Mouse (Mus musculus): ENCODE data around the gene Zmpste24. TPM values are rescaled to one million over a fixed set of nuclear protein-coding genes. Genes with fewer than 3 reads are reported as not detected.

Zmpste24 gene
- total RNA-seq, 2 experiments from 2014 or later, result 22.3 to 23.0 TPM

DNA sequence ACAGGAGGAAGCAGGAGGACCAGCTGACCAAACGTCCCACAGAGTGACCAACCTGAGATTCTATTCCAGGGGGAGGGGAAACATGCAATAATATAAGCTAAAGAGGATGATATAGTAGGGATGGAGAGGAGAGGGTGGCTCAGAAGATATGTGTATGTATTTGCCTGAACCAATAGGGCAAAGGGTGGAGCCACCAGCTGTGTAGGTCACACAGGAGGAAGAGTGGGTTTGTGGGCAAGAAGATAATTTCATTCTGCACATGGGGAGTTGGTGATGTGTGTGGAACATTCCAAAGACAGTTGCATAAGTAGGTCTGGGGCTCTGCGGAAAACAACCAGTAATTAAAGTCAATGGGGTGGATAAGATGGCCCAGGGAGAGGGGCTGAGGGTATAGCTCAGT, 72.4 kb downstream of the Zmpste24 start:
- Histone ChIP-seq H3K4me3 (no peak overlapping the region), H3K27ac (no peak overlapping the region)
- TF ChIP-seq CTCF (conservative IDR thresholded peaks at IDR 0.05), result no peak
- no peak for DNase-seq (ENCODE audit: low spot score in 2 of 2)

GRCm38 (mm10) chr4:121023941-121024340, 74.1 kb downstream of the Zmpste24 start:
- Histone ChIP-seq H3K4me3 (no peak overlapping the region), H3K27ac (no peak overlapping the region)
- no peak for TF ChIP-seq CTCF (conservative IDR thresholded peaks at IDR 0.05)
- DNase-seq (ENCODE audit: low spot score in 2 of 2), result no peak

DNA sequence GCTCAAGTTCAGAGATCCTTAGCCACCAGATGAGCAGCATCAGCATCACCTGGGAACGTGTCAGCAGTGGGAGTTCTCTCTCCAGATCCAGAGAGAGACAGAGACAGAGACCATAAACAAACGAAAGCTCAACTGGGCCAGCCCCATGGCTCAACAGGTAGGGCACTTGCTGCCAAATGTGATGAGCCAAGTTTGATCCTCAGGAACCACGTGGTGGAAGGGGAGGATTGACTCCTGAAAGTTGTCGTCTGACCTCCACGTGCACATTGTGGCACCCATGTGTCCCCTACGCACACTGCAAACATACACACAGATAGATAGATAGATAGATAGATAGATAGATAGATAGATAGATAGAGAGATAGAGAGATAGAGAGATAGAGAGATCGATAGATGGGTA, 74.6 kb downstream of the Zmpste24 start:
- no peak for DNase-seq (ENCODE audit: low spot score in 2 of 2)
- H3K27ac ChIP-seq, result no peak overlapping the region
- no peak overlapping the region for H3K4me3 ChIP-seq
- no peak for TF ChIP-seq CTCF (conservative IDR thresholded peaks at IDR 0.05)

DNA sequence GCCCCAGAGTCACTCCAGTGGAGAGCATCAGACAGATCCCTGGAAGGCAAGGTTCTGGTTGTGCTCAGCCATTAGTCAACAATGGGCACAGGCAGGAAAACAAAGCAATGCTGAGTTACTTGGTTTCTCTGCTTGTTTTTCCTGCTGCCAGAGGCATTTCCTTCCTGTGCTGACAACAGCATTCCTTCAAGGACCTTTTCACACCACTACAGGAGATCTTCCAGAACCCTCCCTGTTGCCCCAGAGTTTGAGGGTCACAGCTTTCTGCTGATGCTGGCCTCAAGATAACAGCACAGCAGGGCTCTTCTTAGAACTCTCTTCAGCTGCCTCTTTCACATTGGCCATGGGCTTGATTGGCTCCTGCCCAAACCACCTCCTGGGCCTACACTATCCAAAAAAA, 76.1 kb downstream of the Zmpste24 start:
- no peak for DNase-seq (ENCODE audit: low spot score in 2 of 2)
- H3K27ac ChIP-seq, result no peak overlapping the region
- no peak overlapping the region for H3K4me3 ChIP-seq
- no peak for TF ChIP-seq CTCF (conservative IDR thresholded peaks at IDR 0.05)

DNA sequence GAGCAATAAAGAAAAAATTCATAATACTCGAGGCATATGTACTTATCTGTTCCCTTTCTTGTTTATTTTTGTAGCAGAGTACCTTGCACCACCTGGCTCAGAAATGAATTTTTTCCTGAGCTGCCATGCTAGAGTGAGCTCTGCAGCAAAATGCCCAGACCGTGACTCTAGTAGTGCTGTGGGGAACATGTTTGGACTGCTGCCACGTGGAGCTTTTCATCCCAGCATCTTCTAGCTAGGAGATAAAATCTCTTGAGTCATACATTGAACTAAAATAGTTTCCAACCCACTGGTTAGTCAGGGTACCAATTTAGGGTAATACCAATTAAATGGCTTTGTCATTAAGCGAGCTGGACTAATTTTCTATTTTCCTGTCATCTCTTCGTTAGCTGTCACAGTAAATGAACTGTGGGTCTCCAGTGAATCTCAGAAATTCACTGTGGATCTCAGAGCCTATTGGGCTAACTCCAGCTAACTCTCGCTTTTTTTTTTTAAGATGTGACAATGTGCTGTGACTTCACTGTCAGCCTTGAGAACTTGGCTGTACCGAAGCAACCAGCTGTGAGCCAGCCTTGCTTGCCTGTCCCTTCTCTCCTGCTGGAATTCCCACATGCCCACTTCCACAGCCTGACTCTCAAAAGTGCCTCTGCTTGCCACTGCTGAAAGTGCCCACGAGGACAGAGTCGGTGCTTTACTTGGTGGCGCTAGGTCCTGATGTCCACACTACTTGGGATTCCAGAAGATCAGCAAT, 77.8 kb downstream of the Zmpste24 start:
- Histone ChIP-seq H3K4me3 (no peak overlapping the region), H3K27ac (no peak overlapping the region)
- no peak for TF ChIP-seq CTCF (conservative IDR thresholded peaks at IDR 0.05)
- DNase-seq (ENCODE audit: low spot score in 2 of 2), result no peak

DNA sequence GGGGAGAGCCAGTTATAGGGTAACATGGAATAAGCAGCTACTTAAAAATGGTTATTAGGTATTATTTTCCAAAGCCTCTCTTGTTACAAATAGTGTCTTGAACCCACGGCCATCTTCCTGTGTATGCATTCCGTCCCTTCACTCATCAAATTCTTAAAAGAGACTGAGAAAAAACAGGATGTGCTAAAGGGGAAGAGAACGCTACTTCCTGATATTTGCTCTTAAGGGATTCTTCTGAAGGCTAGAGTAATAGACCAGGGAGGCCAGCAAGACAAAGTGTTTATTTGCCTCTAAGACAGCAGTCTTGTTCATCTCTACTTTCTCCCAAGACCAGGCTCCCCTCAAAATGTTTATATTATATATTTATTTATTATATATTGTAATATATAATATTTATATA, 79.8 kb downstream of the Zmpste24 start:
- no peak for TF ChIP-seq CTCF (conservative IDR thresholded peaks at IDR 0.05)
- Histone ChIP-seq H3K4me3 (no peak overlapping the region), H3K27ac (no peak overlapping the region)
- no peak for DNase-seq (ENCODE audit: low spot score in 2 of 2)

GRCm38 (mm10) chr4:121016928-121017657, 80.9 kb downstream of the Zmpste24 start, which contains the start of gene Smap2:
Smap2 (minus strand) TSS chr4:121017247.
- H3K27ac ChIP-seq, result peak within 1 kb of the TSS; percentile 97

GRCm38 (mm10) chr4:121016021-121016898, 81.8 kb downstream of the Zmpste24 start:
- no peak for DNase-seq (ENCODE audit: low spot score in 2 of 2)
- TF ChIP-seq CTCF (conservative IDR thresholded peaks at IDR 0.05), result no peak
- Histone ChIP-seq H3K4me3 (peak overlapping the region; percentile 88), H3K27ac (peak overlapping the region; percentile 97)

More at GRCm38 (mm10) chr4:121016928-121017657, 80.9 kb downstream of the Zmpste24 start, which contains the start of gene Smap2:
- peak; percentile 87 for TF ChIP-seq CTCF (conservative IDR thresholded peaks at IDR 0.05)
- peak; percentile 99 for DNase-seq (ENCODE audit: low spot score in 2 of 2)
- H3K4me3 ChIP-seq, result peak within 1 kb of the TSS; percentile 88

DNA sequence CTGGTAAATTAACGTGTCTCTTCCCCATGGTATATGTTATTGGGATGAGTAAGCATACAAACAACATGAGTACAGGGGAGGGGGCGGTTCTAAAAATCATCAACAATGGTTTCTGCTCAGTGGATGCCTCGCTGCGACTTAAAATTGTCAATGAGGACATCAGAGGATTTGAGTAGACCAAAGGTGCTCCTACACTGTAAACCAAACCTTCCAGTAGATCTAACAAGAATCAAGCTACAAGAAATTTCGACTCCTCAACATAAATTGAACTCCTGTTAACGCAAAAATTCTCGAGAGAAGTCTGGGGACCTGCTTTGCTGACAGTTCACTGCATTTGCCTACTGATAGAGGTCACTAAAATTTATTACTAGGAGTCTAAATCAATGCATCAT, 82.8 kb downstream of the Zmpste24 start:
- Histone ChIP-seq H3K4me3 (peak overlapping the region; percentile 88), H3K27ac (peak overlapping the region; percentile 97)
- no peak for DNase-seq (ENCODE audit: low spot score in 2 of 2)
- TF ChIP-seq CTCF (conservative IDR thresholded peaks at IDR 0.05), result no peak

GRCm38 (mm10) chr4:121014594-121015267, 83.3 kb downstream of the Zmpste24 start:
- TF ChIP-seq CTCF (conservative IDR thresholded peaks at IDR 0.05), result no peak
- Histone ChIP-seq H3K27ac (peak overlapping the region; percentile 97; the same call in 1 of the 2 replicates), H3K4me3 (peak overlapping the region; percentile 88)
- no peak for DNase-seq (ENCODE audit: low spot score in 2 of 2)

GRCm38 (mm10) chr4:121010770-121011549, 87.1 kb downstream of the Zmpste24 start:
- Histone ChIP-seq H3K27ac (peak overlapping the region; percentile 14; the same call in 1 of the 2 replicates), H3K4me3 (no peak overlapping the region)
- no peak for TF ChIP-seq CTCF (conservative IDR thresholded peaks at IDR 0.05)
- DNase-seq (ENCODE audit: low spot score in 2 of 2), result no peak

Other genes with a start within 250 kb of the Zmpste24 start
- gene Rims3, start 243.4 kb downstream of the Zmpste24 start, total RNA-seq (2021), result 10 to 100 TPM; 25.9 to 30.0 TPM
- 10 to 100 TPM in 1 of 2 experiments, 1 to 10 TPM in 1; 9.4 to 12.6 TPM for gene Exo5, start 173.2 kb downstream of the Zmpste24 start, total RNA-seq (2021)
- gene Zfp69, start 146.5 kb downstream of the Zmpste24 start, total RNA-seq (2021), result 1 to 10 TPM; 1.5 to 1.7 TPM
- 100 to 1,000 TPM; 152 to 166 TPM for gene Smap2, start 81.0 kb downstream of the Zmpste24 start, total RNA-seq (2021)
- gene Col9a2, start 58.9 kb downstream of the Zmpste24 start, total RNA-seq (2021), result 1 to 10 TPM; 2.8 to 5.0 TPM
- gene Tmco2, start 11.0 kb upstream of the Zmpste24 start, total RNA-seq (2021), result not detected
- gene Rlf, start 116.8 kb upstream of the Zmpste24 start, total RNA-seq (2021), result 10 to 100 TPM; 30.2 to 34.3 TPM
- not detected for gene Gm12888, start 226.7 kb upstream of the Zmpste24 start, total RNA-seq (2021)